Mouse (Mus musculus) fibroblast of lung, adult 2 months (primary cell): ENCODE data around the gene Celsr1.

Experiments used
- DNase-seq: peaks from one replicate; pipeline ENCODE4 v3.0.0-alpha.2; 2011; ENCODE audit warnings: low read depth

Gene Celsr1

DNA sequence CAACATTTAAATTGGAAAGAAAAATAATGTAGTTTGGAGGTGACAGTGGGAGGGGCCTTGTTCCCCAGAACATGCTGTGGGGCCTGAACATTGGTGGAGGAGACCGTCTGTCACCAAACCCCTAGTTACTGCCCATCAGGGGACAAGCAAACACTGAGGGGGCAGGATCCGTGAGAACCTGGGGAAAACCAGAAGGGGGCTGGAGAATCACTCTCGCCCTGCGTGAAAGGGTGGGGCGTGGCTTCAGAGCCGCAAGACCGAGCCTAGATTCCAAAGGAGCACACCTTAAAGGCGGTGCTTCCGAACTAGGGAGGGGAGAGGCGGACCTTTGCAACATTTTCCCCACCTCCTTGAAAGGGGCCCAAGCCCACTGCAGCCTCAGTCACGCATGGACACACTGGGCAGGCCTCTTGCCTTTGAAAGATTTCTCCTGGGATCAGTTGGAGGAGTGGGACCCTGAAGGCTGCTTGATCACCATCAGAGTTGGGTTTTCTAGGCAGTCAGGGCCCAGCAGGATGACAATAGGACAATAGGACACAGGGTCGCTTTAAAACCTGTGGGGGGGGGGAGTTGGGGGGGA lies 1.3 kb upstream of the Celsr1 start:
- DNase-seq, result no peak

DNA sequence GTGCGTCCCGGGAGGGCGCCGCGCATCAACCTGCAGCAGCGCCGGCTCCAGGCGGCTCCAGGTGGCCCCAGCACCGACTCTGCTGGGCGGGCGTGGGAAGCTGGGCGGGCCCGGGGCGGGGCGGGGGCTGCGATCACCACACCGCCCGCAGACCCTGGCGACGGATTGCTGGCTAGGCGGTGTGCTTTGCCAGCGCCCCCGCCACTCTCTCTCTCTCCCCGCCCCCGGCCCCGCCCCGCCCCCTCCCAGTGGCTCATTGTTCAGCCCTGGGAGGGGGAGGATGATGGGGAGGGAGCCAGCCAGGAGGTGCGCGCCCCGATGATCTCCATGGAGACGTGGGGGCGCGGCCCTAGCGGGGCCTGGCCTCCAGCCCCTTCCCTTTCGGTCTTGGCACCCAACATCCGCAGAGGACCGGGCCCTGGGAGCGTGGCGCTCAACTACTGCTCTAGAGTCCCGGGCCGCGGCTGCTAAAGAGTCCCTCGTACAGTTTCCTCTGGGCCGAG lies 495 bp upstream of the Celsr1 start:
- DNase-seq, result no peak

DNA sequence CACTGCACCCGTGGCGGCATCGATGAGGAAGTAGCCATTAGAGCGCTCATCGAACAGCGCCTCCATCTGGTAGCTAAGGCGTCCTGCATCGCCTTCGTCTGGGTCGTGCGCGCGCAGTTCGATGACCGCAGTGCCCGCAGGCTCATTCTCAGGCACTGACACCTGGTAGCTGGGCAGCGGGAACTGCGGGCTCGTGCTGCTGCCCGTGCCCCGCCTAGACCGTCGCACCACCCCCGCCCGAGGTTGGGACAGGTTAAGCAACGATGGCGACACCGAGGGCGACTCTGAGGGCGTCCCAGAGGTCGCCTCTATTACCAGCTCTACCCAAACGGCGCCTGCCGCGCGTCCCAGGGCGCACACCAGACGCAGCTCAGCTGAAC lies 776 bp downstream of the Celsr1 start:
- no peak for DNase-seq

DNA sequence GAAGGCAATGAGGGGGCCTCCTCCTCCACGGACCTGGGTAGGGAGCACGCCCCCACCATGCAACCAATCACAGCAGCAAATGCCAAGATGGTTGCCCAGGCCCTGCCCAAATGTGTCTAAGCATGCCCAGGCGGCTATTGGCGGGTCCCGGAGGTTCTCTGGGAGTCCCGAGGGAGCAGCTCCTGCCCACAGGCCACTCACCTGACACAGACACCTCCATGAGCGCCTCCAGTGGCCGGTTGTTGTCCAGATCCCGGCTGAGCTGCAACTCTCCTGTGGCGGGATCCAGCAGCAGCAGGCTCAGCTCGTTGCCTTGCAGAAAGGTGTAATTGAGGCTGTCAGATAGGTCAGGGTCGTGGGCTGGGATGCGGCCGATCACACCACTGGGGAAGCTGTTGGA lies 3.6 kb downstream of the Celsr1 start:
- DNase-seq, result no peak

DNA sequence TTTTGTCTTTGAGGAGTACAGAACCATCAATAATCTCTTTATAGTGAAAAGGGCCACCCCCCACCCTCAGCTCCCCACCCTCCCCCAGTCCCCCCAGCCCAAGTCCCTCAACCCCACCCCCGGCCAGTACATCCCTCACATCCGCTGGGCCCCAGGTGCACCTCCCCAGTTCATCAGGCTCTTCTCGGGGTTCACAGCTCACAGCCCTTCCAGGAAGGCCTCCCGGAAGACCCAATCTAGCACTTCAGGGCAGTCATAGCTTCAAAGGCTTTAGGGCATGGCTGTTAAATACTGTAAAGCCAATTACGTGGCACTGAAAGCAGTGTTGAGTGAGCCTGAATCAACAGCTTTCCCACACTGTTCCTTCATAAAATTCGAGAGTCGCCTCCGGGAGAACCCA lies 5.7 kb downstream of the Celsr1 start:
- no peak for DNase-seq

DNA sequence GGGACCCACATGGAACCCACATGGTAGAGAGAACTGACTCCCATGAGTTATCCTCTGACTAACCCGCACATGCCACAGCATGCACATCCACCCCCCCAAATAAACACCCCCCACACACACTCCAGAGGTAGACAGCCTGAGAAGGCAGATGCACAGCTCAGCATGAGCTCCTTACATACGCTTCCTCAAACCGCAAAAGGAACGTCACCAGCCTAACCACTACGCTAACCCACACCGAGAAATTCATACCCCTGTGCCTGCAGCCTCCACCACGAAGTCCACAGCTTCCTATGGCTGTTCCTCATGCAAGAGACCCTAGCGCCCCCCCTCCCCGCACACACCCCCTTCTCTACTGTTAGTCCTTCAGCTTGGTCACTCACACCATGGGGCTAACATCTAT lies 11.6 kb downstream of the Celsr1 start:
- DNase-seq, result no peak

DNA sequence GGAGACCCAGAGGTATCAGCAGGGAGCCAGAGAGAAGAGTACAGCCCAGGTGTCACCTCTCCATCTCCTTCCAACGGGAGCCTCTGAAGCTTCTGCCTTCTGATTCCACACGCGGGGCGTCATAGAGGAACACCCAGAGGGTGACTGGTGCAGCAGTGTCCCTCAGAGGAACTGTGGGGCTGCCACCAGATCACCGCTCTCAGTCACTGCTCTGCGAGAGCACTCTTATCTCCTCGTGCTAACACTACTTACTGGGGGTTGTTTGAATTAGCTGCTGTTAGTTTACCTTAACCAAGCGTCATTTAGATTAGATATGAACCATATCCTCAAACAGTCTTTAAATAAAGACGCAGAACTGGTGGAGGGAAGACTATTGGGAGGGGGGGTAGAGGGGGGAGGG lies 12.3 kb downstream of the Celsr1 start:
- no peak for DNase-seq

DNA sequence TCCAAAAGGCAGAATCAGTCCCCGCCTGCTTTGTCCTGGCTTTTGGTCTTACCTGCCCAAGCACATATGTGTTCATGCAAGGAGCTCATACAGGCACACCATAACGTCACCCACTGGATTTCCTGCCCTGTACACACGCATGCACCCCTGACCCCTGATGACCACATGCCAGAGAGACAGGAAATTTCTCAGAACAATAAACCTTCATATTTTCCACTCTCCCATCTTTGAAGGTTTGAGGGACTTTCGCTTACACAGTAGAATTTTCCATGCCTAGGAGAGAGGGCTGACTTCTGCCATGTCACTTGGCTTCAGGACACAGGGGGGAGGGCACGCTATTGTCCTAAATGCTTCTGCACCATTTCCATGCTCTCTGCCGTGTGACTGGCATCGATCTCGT lies 13.6 kb downstream of the Celsr1 start:
- no peak for DNase-seq

DNA sequence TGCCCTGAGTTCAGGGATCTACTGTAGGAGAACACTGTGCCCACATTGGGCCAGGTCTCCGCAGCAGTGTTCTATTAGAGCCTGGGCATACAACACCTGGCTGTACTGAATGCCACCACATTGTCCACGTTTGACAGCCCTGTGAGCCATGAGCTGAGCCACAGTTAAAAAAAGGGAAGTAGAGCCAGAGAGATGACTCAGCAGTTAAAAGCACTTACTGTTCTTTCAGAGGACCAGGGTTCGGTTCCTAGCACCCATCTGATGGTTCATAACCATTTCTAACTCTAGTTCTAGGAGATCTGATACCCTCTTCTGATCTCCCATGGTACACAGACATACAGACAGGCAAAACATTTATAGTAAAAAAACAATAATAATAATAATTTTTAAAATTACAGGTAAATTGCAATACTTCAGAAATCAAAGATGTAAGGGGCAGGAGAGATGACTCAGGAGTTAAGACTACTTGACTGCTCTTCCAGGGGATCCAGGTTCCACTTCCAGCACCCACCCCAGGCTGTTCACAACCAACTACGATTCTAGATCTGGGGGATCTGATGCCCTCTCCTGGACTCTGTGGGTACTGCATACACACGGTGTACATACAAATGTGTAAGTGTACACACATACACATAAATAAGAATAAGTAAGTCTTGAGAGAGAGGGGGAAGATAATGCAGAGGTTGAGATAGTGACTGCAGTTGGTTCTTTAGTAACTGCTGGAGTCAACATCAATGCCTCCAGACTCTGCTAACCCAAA lies 14.6 kb downstream of the Celsr1 start:
- DNase-seq, result no peak

DNA sequence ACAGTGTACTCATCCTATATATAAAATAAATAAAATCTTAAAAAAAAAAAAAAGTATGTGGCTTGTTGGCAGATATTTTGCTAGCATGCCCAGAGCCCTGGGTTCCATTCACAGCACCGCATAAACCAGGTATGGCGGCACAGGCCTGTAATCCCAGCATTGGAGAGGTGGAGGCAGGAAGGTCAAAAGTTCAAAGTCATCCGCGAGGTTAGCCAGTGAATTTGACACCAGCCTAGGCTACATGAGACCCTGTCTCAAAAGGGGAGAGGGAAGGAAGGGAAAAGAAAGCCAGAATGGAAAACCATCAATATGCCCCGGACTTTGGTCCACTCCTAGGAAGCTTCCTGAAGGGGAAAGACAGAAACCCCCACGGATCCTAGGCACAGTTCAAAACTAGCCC lies 16.2 kb downstream of the Celsr1 start:
- DNase-seq, result no peak

DNA sequence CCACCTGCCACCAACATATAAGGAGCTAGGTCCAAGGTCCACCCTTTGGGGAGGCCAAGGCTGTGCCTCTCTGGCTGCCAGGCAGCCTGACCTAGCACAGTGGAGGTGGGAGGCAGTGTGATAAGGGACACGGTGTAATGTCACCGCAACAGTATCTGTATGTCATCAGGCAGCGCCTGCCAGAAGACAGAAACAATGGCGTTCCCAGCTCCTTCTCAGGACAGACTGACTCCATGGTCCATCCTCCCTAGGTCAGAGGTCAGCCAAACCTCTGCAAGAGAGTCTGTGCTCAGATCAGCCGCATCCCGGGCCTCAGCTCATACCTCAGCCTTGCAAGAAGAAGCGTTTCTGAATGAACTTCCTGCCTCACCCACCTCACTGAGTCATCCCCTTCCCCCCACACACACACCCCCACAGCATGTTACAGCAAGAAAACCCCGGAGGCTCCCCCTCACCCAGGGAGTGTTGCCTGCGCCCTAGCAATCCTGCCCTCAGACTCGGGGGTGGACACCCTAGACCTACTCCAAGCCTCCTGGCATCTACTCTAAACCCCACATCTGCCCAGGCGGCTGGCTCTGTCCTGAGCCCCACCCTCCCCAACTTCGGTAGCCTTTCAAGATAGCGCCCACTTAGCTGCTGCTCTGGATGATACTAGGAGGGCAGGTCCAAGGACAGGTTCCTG lies 17.6 kb downstream of the Celsr1 start:
- no peak for DNase-seq

DNA sequence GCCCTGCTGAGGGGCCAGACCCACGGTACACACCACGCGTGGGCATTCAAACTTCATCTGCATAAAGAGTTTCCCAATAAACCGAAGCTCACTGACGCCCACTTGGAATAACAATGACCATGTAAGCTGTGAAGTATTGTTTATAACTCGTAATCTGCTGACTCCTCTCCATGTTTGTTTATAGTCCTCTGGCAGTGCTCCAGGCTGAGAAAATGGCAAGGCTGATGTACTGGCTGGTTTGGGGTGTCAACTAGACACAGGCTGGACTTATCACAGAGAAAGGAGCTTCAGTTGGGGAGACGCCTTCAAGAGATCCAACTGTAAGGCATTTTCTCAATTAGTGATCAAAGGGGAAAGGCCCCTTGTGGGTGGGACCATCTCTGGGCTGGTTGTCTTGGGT lies 18.6 kb downstream of the Celsr1 start:
- DNase-seq, result no peak

DNA sequence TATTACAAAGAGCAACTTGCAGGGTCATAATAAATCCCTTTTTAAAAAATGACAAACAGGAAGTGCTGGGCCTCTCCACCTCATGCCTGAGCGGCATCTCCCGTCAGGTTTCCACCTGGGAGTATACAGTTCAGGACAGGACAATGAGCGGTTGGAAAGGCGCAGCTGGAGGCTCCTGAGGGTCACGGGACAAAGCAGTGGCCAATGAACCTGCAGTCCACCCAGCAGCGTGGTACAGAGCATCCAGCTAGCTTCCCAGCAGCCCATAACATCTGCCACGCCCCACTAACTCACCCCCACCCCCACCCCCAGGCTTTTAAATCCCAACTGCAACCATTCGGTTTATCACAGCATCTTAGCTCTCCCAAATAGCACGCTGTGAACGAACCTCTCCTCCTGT lies 19.9 kb downstream of the Celsr1 start:
- no peak for DNase-seq

DNA sequence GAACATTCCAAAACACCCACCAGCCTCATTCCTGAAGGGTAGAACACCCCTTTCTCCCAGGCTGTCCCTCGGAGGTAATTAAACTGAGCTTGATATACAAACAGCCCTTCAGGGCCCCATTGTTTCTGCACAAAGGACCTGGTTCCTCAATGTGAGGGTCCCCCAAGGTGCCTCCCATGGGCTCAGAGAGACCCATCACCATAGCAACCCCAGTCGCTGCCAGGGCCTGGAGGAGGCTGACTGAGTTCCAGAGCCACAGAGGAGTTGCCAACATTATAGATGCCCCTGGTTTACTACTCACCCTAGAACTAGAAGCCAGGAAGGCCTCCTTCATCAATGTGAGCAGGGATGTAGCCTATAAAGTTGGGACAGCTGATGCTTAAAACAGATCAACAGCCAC lies 20.4 kb downstream of the Celsr1 start:
- DNase-seq, result no peak

DNA sequence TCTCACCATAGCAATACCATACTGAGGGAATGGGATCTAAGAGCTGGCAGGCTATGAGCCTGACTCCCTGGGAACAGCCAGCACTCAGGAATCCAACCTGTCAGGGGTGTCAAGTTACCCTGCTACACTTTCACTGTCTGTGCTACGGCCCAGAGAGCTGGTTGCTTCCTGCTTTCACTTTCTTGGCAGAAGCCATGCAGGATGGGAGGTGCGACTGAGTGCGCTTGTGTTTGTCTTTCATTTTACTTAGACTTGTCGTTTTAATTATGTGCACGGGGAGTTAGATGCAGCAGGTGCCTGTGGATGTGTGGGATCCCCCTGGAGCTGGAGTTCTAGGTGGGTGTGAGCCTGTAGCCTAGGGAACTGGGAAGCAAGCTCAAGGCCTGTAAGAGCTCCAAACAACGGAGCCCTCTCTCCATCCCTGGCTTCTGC lies 25.9 kb downstream of the Celsr1 start:
- no peak for DNase-seq

DNA sequence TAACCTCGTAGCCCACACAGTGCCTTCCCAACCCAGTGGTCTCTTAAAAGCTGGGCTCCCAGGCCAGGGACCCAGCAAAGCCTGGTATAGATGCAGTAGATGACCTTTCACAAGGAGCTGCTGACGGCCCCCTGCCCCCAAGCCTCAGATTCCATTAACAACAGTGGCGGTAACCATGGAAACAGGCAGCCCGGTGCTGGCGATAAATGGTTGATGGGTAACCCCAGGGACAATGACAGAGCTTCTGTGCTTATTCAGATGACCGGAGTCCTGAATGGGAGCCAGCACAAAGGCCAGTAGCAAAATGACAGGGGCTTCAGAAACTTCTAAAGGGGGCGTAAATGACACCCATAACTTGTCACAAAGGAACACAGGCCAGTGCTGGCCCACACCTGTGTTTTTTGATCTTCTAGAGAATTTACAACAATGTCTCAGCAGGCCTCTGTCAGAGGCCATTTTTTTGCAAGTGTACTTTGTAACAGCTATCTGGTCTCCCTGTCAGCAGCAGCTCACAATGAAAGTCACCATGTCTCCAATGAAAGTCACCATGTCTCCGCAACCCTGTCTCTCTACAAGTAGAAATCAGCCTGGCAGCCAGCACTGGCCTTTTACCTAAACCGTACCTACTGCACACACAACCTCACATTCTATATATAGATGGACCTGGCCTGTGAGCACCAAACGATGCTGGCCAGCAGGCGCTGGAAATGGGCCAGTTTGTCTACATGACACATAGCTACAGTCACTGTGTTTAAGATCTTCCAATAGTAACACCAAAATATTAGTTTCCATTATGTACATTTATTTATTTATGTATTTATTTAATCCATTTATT lies 27.7 kb downstream of the Celsr1 start:
- DNase-seq, result no peak

DNA sequence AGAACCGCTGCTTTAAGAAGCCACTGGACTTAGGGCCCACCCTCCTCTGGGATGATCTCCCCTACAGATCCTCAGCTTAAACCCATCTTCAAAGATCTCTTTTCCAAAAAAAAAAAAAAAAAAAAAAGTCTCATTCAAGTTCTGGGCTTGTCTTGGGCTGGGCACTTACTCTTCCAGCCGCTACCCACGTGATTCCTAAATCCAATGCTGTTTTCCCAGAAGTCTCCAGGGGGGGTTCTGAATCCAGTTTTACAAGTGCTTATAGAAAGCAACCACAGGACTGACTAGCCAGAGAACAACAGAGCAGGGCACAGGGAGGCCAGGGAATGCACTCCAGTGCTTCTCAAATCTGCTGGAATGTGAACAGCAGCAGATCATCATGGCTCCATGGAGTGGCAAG lies 29.5 kb downstream of the Celsr1 start:
- DNase-seq, result no peak

DNA sequence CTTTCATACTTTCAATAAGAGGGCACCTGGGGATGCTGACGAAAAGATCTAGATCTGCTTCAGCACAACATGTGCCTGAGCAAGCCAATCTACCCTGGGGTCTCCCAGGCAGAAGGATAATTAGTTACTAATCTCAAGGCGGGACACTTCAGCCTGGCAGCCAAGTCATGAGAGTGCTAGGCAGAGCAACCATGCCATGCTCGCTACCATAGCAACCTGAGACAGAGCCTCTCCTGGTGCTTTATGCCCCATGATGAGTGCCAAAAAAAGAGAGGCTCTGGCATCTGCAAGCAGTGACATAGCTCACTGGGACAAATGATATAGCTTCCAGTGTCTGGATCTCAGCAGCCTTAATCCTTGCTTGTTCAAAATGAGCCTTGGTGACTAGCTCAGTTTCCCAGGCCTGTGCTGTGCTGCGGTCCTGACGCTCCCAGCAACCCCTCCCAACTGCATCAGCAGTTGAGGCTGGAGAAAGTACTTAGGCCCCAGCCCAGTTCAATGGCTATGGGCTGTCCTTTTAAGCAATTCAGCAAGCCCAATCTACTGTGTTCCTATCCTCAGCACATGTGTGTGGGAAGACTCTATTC lies 32.8 kb downstream of the Celsr1 start:
- no peak for DNase-seq

DNA sequence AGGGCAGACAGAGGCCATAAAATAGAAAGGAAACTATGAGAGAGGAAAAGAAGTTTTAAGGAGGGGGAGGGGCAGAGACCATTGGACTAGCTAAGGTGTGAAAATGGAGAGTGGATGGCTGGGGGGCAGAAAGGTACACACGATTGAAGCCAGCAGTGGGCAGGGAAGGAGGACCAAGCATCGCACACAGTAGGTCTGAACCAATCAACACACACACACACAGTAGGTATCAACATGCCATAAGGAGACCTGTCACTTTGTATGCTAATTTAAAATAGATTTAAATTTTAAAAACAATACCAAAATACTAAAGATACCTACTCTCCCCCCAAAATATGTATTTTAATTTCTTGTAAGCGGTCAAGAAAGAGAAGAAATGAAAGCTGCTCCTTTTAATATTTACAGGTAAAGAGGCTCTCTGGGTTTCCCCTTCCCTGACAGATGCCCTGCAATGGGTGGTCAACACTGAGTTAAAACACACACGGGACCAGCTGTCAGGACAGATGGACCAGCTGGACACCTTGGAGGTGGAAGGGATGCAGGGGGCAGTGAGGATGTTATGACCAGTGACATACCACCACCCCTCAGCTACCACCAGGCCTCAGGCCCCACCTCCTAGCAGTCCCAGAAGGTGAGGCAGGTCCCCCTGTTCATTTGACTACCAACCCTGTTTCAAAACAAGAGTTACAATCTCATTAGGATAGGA lies 34.9 kb downstream of the Celsr1 start:
- no peak for DNase-seq

DNA sequence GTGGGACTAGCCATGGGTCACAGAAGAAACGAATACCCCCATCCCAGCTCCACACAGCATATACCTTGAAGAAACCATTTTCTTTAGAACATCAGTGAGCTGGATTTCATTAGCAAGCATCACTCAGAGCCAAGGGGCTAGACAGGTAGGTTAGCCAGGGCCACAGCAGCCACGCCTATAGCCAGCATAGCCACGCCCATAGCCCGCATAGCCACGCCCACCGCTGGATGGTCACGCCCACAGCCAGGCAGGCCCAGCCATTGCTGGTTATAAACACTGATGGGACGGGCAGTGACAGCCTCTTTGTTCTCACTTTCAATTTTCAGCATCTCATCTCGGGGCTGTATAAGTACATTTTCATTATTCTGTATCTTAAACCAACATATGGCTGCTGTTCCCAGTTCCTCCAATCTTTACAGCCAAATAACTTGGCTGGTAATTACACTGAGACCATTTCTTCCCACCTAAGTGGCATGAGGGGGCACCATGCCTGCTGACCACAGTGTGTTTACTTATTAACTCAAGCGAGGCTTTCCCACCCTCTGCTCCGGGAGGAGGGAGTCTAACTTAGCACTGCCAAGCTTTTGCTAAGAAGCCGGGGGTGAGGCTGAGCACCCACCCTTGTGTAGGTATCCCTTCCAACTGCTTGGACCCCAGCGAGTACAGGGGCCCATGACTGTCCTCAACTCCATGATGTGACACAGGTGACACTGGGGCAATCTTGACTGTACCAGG lies 37.4 kb downstream of the Celsr1 start:
- DNase-seq, result no peak
